In the genomic region with DNA sequence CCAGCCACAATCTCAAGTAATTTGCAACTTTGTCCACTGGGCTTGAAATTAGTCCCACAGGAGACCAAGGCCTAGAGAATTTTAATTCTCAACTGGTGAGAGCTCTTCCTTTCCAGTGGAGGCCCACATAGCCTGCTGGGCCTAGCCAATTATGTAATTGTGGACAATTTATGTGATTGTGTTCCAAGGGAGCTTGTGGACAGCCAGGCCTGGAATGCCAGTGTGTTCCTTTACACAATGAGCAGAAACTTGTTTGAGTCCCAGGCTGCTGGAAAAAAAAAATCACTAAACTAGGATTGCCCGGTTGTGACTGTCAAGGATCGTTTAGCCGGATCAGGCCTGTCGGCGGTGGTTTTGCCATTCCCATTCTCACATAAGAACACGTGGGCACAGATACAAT, we compare ENCODE assay signal across 25 mouse cellular contexts. TPM values are rescaled to one million over a fixed set of nuclear protein-coding genes. Genes with fewer than 3 reads are reported as not detected.
"Had no signal": no experiment of that assay in that cellular context is flagged by ENCODE, and none has a peak within 500 bp of the region (broad histone marks: within the 10 kb centered on the region; RNA-seq: fewer than 3 reads in every experiment).

No protein-coding gene starts in this region.

- H3K9ac ChIP-seq: heart, embryonic 12.5 days; hindbrain, embryonic 12.5 days; hindbrain, embryonic 14.5 days; intestine, embryonic 15.5 days; limb, embryonic 13.5 days; limb, embryonic 15.5 days; liver, embryonic 13.5 days; liver, embryonic 15.5 days; liver, postnatal 0 days had no signal

- H3K36me3 ChIP-seq: heart, embryonic 12.5 days; hindbrain, embryonic 10.5 days; intestine, embryonic 15.5 days; liver, embryonic 13.5 days; liver, embryonic 15.5 days had no signal

- H3K4me1 ChIP-seq: hindbrain, embryonic 10.5 days; hindbrain, embryonic 12.5 days; intestine, embryonic 15.5 days; limb, embryonic 13.5 days; limb, embryonic 15.5 days; liver, embryonic 13.5 days; liver, embryonic 15.5 days had no signal

- H3K4me3 ChIP-seq: gastrocnemius, adult 2 months; heart, adult 2 months; heart, embryonic 12.5 days; hindbrain, embryonic 10.5 days; hindbrain, embryonic 12.5 days; intestine, embryonic 15.5 days; layer of hippocampus, adult 2 months; limb, embryonic 13.5 days; limb, embryonic 15.5 days; liver, embryonic 13.5 days; liver, embryonic 15.5 days had no signal

- H3K9me3 ChIP-seq: hindbrain, embryonic 10.5 days; hindbrain, embryonic 12.5 days; intestine, embryonic 15.5 days; limb, embryonic 13.5 days; limb, embryonic 15.5 days; liver, embryonic 13.5 days; liver, embryonic 15.5 days had no signal

- ATAC-seq: hindbrain, embryonic 16.5 days; inflammation-experienced regulatory T-cells, adult 6 months; intestine, embryonic 15.5 days; intestine, postnatal 0 days; liver, postnatal 0 days had no signal

- H3K27me3 ChIP-seq: hindbrain, embryonic 12.5 days; intestine, embryonic 15.5 days; limb, embryonic 13.5 days; limb, embryonic 15.5 days had no signal

- H3K4me2 ChIP-seq: heart, embryonic 12.5 days; hindbrain, embryonic 12.5 days; hindbrain, embryonic 14.5 days; intestine, embryonic 15.5 days; limb, embryonic 13.5 days; limb, embryonic 15.5 days; liver, embryonic 13.5 days; liver, embryonic 15.5 days had no signal

- DNase-seq: gastrocnemius, adult 2 months; gastrocnemius, postnatal 10 days; gastrocnemius, postnatal 25 days; heart, postnatal 10 days; heart, postnatal 4 days; kidney, postnatal 10 days; kidney, postnatal 25 days; kidney, postnatal 4 days; left cerebral cortex, postnatal 4 days; liver, embryonic 13.5 days; liver, postnatal 0 days had no signal

- H3K27ac ChIP-seq: gastrocnemius, adult 2 months; heart, adult 2 months; hindbrain, embryonic 10.5 days; hindbrain, embryonic 12.5 days; hindbrain, embryonic 14.5 days; intestine, embryonic 15.5 days; layer of hippocampus, adult 2 months; limb, embryonic 13.5 days; limb, embryonic 15.5 days; liver, embryonic 13.5 days; liver, embryonic 15.5 days had no signal

RNA-seq across cellular contexts. Expression of gene Mturn, which starts 11.9 kb away (rescaled TPM):
- total RNA-seq: granulocyte monocyte progenitor cell, adult 5-6 weeks had no signal
